Mouse (Mus musculus) spleen, adult 2 months (tissue): ENCODE results near the gene Fam71f1. TPM values are rescaled to one million over a fixed set of nuclear protein-coding genes. Genes with fewer than 3 reads are reported as not detected.

Source experiments
- DNase-seq, 2 experiments: peaks; one replicate each; pipeline versions ENCODE4 v3.0.0 to v3.0.0-alpha.2; 2012 to 2021; ENCODE audit warnings: low spot score in 2 of 2, low read depth in 1 of 2
- H3K27ac ChIP-seq: fragments of 200-500 bp; 2 replicates; pipeline ENCODE4 v1.5.1; 2012; ENCODE audit warnings: low read length, inconsistent platforms; ENCODE audit not compliant: insufficient read depth
- H3K27me3 ChIP-seq: fragments of 200-500 bp; 2 replicates; pipeline ENCODE4 v1.6.1; 2012; ENCODE audit warnings: mild to moderate bottlenecking, moderate library complexity, low read length, inconsistent platforms; ENCODE audit not compliant: control insufficient read depth, insufficient read depth
- H3K36me3 ChIP-seq: fragments of 200-500 bp; 2 replicates; pipeline ENCODE4 v1.6.1; 2012; ENCODE audit warnings: mild to moderate bottlenecking, low read length, inconsistent platforms; ENCODE audit not compliant: control insufficient read depth, insufficient read depth
- H3K4me1 ChIP-seq: fragments of 200-500 bp; 2 replicates; pipeline ENCODE4 v1.6.1; 2011; ENCODE audit warnings: inconsistent platforms; ENCODE audit not compliant: control insufficient read depth, insufficient read depth, insufficient read length
- H3K4me3 ChIP-seq: fragments of 200-500 bp; 2 replicates; pipeline ENCODE4 v1.5.1; 2011; ENCODE audit warnings: mild to moderate bottlenecking, inconsistent platforms; ENCODE audit not compliant: insufficient read depth, insufficient read length; ENCODE audit errors: extremely low read depth
- CTCF ChIP-seq: fragments of 200-500 bp; IDR thresholded peaks from 2 replicates; pipeline ENCODE4 v1.5.1; 2011; ENCODE audit warnings: mild to moderate bottlenecking, inconsistent platforms; ENCODE audit not compliant: insufficient read depth, insufficient read length, insufficient replicate concordance; ENCODE audit errors: extremely low read depth
- POLR2A ChIP-seq: fragments of 200-500 bp; IDR thresholded peaks from 2 replicates; pipeline ENCODE4 v1.6.1; 2011; ENCODE audit warnings: low read depth, low read length, inconsistent platforms
- WGBS: fragments of 180-500 bp; shearing (Covaris S2); methylation state at CpG from one replicate; pipeline ENCODE4 v1.1.7; 2018; 5-methylcytosine and 5-hydroxymethylcytosine counted together
- polyA plus RNA-seq: library from polyadenylated mRNA; depleted of rRNA; stranded (reverse); fragments of >200 nt; gene quantifications from 2 replicates; pipeline ENCODE4 v1.2.3, GENCODE M21; 2012

Gene Fam71f1
- polyA plus RNA-seq, 1 experiment, result not detected

DNA sequence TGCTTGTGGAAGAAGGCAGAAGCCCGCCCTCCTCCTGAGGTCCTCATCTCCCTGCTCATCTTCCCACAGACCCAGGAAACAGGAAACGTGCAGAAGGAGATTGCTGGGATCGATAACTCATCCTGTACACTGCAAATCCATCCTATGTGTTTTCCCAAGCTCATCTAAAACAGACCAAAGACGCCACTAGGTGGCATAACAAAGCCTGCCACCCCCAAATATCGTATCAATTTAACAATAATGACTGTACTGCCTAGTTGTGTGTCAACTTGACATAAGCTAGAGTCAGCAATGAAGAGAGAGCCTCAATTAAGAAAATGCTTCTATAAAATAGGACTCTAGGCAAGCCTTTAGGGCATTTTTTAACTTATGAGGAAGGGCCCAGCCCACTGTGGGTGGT is 15.2 kb upstream of the Fam71f1 start:
- no peak overlapping the region for H3K27ac ChIP-seq
- H3K4me1 ChIP-seq, result no peaks in the 10 kb centered on the region
- TF ChIP-seq POLR2A (no peak), CTCF (no peak)
- DNase-seq, result no peak
- no peaks in the 10 kb centered on the region for H3K27me3 ChIP-seq
- WGBS, result 62% methylated on average over 5 of the region's 5 CpGs
- H3K36me3 ChIP-seq, result no peaks in the 10 kb centered on the region
- no peak overlapping the region for H3K4me3 ChIP-seq

DNA sequence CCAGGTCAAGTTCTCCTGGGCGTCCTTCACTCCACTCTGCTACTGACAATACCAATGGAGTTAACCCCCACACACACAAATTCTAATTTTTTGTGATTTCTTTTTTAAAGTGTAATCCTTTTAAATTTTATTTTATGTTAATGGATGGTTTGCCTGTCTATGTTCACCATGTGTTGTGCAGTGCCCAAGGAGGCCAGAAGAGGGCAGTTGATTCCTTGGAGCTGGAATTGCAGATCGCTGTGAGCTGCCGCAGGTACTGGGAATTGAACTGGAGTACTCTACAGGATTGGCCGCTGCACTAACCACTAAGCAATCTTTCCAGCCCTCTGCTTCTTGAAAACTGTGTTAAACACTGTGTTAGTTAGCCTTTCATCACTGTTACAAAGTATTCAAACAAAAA is 13.5 kb upstream of the Fam71f1 start:
- 88% methylated on average over 4 of the region's 4 CpGs for WGBS
- Histone ChIP-seq H3K36me3 (no peaks in the 10 kb centered on the region), H3K4me1 (no peaks in the 10 kb centered on the region), H3K27ac (no peak overlapping the region), H3K4me3 (no peak overlapping the region), H3K27me3 (no peaks in the 10 kb centered on the region)
- no peak for DNase-seq
- no peak for TF ChIP-seq POLR2A
- no peak for TF ChIP-seq CTCF

DNA sequence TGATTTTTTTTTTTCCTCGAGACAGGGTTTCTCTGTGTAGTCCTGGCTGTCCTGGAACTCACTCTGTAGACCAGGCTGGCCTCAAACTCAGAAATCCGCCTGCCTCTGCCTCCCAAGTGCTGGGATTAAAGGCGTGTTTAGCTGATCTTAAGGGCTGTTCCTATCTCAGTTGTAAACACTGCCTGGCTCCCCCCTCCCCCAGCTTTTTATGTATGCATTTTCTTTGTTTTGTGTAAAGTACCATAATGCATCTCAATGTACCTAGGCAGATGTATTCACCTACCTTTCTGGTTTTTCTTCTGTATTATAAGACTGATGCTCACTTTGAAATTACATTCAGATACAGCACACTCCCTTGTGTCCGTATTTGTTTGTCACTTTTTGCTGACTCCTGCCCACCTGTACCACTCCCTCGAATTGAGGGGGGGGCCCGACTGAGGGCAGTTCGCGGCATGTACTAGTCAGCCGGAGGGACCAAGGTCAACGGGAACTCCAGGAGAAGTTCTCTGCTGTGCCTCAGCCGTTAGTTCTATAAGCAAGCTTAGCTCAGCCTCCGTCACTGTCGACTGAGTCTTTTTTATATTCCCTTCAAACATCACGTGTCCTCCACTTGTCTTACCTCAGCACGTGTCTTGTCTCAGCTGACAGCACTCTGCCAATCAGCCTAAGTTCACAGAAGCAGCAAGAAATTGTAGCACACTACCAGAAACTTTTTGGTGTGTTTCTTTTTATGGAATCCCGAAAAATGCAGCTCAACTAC is 9.9 kb upstream of the Fam71f1 start:
- TF ChIP-seq CTCF (no peak), POLR2A (no peak)
- Histone ChIP-seq H3K27me3 (no peaks in the 10 kb centered on the region), H3K4me3 (no peak overlapping the region), H3K27ac (no peak overlapping the region), H3K4me1 (no peaks in the 10 kb centered on the region), H3K36me3 (no peaks in the 10 kb centered on the region)
- WGBS, result 89% methylated on average over 16 of the region's 16 CpGs
- no peak for DNase-seq

DNA sequence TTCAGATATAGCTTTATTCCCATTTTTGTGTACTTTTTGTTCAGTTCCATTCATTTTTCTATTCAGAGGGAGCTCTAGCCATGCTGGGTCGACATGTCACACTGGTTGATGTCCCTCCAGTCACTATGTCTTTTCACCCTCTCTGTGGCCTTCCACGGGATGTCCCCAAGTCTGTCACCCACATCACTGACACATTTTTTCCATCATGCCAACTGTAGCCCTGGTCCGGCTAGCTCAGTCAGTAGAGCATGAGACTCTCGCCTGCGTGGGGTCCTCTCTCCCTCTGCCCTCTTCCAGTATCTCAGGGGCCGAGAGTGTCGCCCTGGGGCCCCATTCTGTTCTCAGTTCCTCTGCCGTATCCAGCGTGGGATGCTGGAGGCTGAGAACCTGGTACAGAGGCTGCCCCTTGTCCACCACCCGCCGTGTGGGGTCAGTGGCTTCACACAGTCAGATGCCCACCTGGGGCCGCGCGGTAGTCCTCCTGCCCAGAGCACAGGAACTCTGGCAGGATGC is 5.2 kb upstream of the Fam71f1 start:
- Histone ChIP-seq H3K4me1 (no peaks in the 10 kb centered on the region), H3K36me3 (no peaks in the 10 kb centered on the region), H3K27ac (no peak overlapping the region), H3K27me3 (no peaks in the 10 kb centered on the region), H3K4me3 (no peak overlapping the region)
- 84% methylated on average over 14 of the region's 14 CpGs for WGBS
- DNase-seq, result no peak
- no peak for TF ChIP-seq CTCF
- no peak for TF ChIP-seq POLR2A

DNA sequence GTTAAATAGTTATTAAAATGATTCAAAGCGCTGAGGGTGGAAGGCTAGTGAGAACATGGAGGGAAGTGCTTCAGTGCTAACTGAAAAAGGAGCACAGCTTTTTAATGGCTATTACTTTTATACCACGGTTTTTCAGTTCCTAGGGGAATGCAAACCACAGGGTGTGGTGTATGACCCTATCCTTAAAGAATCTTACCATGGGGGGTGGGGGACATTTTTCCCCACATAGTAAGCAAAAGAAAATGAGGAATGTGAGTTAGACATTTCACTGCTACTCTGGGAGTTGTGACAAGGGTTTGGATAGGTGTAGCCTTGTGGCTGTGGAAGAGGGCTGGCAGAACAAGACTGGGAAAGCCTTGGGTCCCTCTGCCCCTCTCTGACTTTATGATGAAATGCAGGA is 1.7 kb upstream of the Fam71f1 start:
- Histone ChIP-seq H3K4me1 (no peaks in the 10 kb centered on the region), H3K27me3 (no peaks in the 10 kb centered on the region), H3K36me3 (no peaks in the 10 kb centered on the region), H3K4me3 (no peak overlapping the region), H3K27ac (no peak overlapping the region)
- TF ChIP-seq CTCF (no peak), POLR2A (no peak)
- WGBS, result 70% methylated on average over 2 of the region's 2 CpGs
- DNase-seq, result no peak

DNA sequence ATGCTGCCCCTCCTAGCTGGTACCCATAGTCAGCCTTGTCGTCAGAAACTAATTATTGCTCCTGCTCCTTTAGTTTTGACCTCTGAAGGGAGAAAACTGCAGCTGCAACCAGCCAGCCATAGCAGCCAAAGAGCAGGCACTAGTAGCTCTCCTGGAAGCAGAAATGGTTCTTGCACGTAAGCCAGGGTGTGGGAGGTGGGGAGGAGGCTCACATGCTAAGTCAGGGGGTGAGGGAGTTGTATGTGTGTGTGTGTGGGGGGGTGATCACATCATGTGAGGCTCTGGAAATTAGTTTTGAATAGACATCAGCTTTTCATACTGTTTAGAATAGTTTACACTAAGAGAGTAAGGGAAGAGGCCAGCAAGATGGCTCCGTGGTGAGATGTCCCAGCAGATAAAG is 999 bp upstream of the Fam71f1 start:
- Histone ChIP-seq H3K4me1 (no peaks in the 10 kb centered on the region; the same call in 1 of the 2 replicates), H3K4me3 (no peak overlapping the region)
- TF ChIP-seq CTCF (no peak), POLR2A (no peak)

DNA sequence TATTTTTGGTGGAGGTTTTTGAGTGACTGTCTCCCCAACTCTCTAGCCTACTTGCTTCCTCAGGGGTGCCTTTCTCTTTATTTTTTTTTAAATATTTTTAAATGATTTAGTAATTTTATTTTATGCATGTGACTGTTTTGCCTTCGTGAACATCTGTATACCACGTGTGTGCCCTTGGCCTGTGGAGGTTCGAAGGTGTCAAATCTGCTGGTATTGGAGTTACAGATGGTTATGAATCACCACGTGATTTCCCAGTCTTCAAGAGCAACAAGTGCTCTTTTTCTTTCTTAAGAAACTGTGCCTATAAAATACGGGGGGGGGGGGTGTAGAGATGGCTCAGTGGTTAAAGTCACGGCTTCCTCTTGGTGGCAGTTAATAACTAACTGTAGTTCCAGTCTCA is 2.6 kb downstream of the Fam71f1 start:
- TF ChIP-seq POLR2A (no peak), CTCF (no peak)
- Histone ChIP-seq H3K27me3 (no peaks in the 10 kb centered on the region), H3K4me1 (no peaks in the 10 kb centered on the region; the same call in 1 of the 2 replicates), H3K27ac (no peak overlapping the region), H3K4me3 (no peak overlapping the region), H3K36me3 (no peaks in the 10 kb centered on the region)
- WGBS, result 75% methylated on average over 6 of the region's 6 CpGs
- no peak for DNase-seq

More for the DNA sequence above, 999 bp upstream of the Fam71f1 start:
- no peaks in the 10 kb centered on the region for H3K36me3 ChIP-seq
- H3K27ac ChIP-seq, result no peak overlapping the region
- WGBS, result 82% methylated on average over 3 of the region's 3 CpGs
- H3K27me3 ChIP-seq, result no peaks in the 10 kb centered on the region
- no peak for DNase-seq
